Mouse (Mus musculus) monocyte, adult 5-6 weeks (primary cell): ENCODE results near the gene Sgcb. TPM values are rescaled to one million over a fixed set of nuclear protein-coding genes. Genes with fewer than 3 reads are reported as not detected.

Experiments
- ATAC-seq: fragments of 153-309, 156-312 bp; replicated peaks from 2 replicates; pipeline ENCODE4 v1.8.0; 2017; ENCODE audit warnings: mild to moderate bottlenecking; ENCODE audit not compliant: low TSS enrichment, insufficient number of reproducible peaks, severe bottlenecking, poor library complexity, low FRiP score
- total RNA-seq: library from RNA; stranded (forward); fragments of 200-1000, 200-491, 200-594 nt; gene quantifications from 3 replicates; pipeline ENCODE4 v1.2.3, GENCODE M21; 2017

The Sgcb gene
- total RNA-seq, 1 experiment from 2014 or later, result 0.67 TPM

DNA sequence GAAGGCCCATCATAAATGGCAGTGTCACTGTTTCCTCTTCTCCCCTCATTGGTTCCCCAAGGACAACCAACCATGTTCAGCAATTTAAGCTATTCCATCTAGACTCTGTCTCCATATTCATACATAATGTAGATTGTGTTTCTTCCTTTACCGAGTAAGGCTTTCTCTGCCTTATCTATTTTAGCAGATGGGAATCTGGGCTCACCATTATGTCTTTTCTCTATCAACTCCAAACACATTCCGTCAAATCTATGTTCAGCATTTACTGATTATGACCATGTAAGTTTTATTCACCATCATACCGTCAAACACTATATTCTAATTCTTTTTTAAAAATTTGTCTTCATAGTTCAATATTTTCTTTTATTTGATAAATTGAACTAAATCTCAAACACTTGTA, 6.5 kb downstream of the Sgcb start:
- no peak for ATAC-seq

DNA sequence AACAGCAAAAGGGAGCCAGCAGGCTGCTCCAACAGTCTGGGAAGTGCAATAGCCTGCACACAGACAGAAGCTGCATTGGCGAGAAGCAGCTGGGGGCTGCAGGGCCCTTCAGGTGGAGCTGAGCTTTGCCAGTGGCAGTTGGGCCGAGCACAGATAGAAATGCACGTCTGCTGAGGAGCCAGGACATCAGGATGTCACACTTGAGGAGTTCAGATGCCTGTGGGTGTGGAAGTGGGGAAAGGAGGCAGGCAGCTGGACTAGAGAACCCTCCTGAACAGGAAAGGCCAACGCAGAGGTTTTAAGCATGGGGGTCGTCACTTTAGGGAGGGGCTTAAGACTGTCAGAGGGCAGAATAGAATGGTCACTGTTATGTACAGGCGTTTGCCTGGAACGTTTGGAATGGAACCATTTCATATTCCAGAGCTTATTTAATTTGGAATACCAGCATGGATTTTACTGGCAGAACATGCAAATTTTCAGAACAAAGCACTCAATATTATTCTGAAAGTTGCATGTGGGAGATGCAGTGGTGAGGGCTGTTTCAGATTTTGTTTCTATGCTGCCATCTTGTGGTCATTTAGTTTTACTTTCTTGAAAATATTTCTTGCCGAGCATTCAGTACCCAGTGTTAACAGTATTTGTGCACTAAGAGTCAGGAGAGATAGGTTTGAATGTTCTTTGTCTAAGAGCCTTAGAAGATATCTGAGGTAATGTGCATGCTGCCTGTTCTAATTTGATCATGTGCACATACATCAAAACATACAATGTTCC, 10.1 kb downstream of the Sgcb start:
- ATAC-seq, result no peak

DNA sequence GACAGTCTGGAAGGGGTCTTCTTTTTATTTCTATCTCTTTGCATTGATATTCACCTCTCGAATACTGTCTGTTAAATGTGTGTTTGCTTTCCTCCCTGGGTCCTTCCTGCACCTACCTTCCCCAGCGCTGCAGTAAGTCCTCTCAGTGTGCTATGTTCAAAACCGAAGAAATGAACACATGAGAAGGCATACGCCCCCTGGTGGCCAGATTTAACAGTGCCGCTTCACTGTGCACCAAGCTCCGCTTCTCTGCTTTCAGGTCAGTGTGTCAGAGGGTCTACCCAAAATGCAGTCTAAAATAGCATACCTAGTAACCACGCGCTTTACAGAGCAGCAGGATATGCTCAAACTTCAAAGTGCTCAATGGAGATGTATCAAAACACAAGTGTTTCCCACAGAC, 14.4 kb downstream of the Sgcb start:
- ATAC-seq, result no peak

DNA sequence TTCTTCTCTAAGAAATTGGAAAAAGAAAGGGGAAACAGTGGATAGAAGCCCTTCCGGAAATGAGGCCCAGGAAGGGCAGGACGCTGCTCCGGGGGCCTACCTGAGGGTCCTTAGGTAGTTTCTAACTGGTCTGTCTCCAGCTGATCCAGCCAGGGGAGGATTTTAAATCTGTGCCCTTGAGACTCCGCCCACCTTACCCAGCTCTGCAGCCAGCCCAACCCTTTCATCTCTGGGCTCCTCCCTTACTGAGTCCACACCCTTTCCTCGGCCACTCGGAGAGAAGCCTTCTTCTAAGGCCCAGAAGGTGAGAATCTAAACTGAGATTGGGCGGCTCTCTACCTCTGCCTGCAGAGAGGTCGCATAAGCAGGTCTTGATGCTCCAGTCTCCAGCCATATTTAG, 15.3 kb downstream of the Sgcb start, which contains the start of gene Lrrc66:
TSS of gene Lrrc66 (minus strand) at position 236 of the 400 bp plus-strand sequence.
- ATAC-seq, result no peak

DNA sequence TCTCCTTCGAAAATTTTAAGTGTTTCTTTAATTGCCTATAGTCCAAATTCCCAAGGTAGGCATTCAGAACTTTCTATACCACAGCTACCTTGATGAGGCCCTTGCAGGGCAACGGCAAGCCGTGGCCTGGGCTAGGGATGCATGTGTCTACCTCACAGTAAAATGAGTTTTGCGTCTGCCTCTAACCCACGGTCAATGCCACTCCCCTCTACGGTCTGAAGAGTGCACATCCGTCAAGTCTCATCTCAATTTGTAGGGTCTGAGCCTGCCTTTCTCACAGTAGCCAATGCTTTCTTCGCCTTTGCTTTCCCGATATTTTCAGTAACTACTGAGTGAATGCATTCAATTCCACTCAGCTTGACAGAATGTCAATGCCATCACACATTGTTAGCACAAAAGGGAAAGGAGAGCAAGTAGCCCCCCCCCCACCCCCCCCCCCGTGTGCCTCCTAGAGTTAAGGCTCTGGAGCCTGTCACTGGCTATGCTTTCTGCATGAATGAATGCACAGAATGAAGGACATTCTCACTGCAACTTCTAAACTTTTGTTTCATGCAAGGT, 16.5 kb downstream of the Sgcb start:
- ATAC-seq, result no peak

DNA sequence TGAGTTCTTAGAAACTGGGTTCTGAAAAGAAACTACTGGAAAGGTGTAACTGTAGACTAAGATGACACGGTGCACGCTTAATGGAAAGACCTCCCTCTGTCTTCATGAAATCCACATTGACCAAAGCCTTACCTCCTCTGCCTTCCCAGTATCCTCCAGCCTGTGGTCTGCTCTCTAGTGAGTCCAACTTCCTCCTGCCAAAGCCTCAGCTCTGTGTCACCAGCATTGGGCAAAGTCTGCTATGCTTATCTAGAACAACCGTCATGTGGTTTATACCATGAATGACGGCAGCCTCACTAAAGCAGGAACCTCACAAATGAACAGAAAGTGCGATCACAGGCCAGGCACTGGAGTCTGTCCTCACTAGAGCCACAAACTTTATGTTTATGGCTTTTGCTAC, 17.4 kb downstream of the Sgcb start:
- ATAC-seq, result peak; percentile 57

DNA sequence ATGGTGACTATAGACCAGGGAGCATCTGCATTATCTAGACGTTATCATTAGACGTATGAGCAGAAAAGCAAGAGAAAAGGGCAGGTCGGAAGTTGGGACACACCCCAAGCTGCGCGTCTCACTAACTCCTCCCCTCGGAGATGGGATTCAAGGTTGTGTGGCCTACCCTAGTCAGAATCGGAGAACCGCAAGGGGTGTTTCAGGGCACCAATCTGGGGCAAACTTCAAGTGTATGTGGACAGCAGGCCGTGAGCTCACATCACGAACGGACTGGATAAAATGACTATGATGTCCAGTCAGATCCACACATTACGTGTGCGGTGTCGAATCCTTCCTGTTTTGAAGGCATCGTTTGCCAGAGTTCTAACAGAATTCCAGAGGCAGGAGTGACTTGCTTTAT, 19.6 kb downstream of the Sgcb start:
- no peak for ATAC-seq

DNA sequence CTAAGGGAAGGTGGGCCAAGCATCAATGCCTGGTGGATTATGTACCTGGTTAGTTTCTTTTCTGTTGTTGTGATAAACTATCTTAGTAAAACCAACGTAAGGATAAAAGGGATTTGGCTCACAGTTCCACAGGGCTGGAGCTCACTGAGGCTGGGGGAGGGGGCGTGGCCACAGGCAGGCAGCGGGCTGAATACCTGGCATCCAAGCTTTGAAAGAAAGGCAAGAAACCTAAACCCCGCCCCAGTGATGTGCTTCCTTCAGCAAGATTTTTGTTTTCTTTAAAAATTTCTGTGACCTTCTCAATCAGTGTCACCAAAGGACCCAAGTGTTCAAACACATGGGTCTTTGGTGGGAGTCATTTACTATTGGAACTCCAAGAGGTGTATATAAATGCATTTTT, 20.0 kb downstream of the Sgcb start:
- no peak for ATAC-seq

DNA sequence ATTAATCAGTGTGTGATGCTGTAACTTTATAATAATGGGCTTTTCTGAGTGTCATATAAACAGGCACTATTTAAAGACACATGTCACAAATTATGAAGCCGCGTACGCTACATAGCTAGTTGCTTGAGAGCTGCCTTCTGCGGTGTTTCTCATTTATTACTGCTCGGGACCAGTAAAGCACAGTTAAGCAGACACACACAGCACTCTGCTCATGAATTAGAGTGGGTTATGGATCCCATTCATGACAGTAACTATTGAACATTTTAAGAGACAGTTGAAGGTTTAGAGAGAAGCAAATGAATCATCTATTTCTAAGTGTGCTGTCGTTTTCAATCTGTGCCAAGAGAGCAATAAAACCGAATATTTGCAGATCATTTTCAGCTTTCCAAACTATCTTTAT, 20.7 kb downstream of the Sgcb start:
- no peak for ATAC-seq

DNA sequence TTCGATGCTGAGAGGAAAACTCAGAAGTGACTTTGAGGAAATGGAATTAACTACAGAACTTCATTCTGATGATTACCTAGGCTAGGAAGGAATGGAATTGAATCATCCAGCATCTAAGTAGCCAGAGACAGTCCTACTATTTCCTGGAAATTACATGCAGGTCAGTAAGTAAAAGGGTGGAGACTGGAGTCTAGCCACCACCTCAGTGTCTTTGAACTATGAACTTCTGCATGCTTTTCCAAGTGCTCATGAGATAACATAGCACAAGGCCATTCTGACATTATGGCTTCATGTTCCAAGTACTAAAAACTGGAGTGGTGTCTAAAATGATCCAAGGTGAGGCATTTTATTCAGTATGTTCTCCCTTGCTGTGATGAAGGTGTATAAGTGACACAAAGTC, 22.1 kb downstream of the Sgcb start:
- ATAC-seq, result no peak

DNA sequence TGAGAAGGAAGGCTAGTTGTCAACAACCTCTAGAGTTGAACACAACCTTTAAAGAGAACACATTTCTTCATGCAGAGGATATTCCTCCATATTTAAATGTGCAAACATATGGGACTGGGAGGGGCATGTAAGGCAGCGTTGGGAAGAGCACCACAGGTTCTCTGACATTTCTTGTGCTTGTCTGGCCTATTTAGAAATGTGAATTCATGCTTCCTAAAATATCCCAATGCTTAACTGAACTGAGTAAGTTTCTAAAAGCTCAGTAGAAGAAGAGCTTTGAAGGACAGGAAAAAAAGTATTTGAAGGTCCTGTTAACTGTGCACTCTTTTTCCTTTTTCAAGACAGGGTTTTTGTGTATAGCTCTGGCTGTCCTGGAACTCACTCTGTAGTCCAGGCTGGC, 28.6 kb downstream of the Sgcb start:
- no peak for ATAC-seq

DNA sequence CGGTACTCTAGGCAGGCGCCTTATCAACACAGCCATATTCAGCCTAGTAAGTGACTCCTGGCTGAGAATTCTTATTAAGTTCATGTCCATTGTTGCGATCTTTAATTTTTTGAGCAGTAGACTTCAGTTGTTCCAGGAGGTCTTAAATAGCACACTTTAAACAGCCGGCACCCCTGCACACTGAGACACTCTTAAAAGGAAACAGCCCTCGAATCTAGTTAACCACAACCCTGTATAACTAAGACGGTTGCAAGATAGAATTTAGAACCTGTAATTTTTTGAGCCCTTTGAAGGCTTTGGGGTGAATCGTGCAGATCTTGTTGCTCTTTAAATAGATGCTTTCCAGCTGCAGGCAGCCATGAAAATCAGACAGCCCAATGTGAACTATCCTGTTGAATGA, 32.4 kb downstream of the Sgcb start:
- ATAC-seq, result no peak

DNA sequence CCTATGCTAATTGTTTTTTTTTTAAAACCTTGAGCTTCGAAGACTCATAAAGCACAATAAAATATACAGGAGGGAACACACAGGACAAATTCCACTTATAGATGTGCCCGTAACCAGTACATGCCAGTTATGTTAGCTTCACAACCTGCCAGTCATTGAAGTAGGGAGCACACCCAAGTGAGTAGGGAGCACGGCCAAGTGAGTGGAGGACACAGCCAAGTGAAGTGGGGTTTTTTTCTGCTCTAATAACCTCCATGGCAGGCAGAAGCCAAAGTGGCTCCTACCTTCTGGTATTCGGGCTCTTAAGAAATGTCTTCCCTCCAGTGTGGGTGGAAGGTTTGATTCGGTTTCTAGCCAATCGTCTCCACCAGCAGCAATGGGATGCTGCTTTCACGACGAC, 34.3 kb downstream of the Sgcb start:
- no peak for ATAC-seq

DNA sequence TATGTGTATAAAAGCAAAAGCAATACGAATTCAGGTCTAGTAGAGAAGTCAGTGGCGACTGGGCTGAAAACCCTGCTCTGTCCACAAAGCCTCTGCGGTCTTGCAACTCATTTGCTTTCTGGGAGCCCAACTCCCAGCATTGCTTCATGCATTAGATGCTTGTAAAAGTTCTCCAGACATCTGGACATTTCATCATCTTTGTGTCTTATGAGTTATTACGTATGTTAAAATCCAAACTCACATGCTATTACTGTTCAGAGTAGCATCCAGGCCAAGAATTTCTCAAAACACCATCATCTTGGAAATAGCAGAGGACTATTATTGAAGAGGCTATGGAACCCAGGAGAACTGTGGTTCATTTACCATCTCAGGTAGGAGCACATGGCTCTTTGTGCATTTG, 36.5 kb downstream of the Sgcb start:
- ATAC-seq, result no peak

DNA sequence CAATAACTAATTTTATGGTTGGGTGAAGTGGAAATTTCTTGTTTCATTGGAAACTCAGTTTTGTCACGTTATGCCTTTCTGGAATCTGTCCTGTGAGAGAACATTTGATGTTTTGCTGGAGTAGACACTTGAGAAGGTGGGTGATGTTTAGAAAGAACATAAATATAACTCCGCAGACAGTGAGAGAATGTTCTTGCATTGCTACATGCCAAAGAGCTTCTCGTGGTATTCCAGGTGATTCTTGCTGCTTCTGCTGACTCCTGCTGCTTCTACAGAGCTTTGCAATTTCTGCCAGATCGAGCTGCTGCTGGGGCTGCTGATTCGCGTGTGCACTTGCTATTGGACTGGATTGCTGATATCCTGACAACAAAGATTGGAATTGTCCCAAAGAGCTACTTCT, 42.6 kb downstream of the Sgcb start:
- ATAC-seq, result no peak

DNA sequence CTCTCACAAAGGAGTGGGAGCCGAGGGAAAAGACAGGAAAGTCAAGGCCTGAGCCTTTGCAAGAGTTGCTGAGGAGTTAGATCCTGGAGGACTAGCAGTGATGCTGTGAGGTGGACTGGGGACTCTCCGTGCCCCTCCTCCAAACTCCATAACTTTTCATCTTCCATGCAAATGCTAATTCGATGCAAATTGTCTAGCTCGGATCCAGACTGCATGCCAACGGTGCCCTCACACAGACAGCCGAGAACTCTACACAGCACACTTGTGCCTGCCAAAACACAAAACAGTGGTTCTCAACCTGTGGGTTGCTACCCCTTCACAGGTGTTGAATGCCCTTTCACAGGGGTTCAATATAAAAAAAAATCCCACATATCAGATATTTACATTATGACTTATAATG, 43.0 kb downstream of the Sgcb start:
- no peak for ATAC-seq

DNA sequence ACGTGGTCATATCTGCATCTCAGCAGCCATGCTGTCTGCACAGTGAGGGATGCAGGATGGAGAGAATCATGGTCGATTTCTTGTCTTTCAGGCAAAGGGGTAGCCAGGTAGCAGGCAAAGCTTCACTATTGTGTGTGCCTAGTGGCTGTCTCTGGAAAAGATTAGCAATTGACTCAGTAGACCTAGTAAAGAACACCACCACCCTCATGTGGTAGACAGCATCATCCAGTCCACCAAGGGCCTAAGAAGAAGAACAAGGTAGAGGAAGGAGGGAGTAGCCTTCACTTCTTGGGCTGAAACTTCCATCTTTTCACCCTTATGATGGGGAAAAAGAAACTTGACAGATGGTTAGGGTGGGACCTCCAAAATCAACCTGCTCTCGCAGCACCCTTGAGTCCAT, 44.7 kb downstream of the Sgcb start:
- ATAC-seq, result no peak

DNA sequence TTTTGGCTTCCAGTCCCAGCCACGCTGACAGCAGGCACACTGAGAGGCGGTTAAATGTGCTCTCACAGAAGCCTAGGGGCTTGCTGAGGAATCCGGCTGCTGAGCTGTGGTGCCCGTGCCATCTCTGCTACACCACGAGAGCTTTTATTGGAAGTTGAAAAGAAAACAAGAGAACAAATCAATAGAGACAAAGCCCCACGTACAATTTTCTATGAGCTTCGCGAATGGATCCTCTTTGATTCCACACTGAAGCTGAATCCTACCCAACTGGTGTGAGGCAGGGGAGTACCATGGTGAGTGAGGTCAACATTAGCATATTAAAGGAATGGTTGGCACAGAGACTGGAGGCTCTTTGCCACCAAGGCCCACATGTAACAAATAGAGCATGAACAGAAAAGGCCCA, 46.2 kb downstream of the Sgcb start:
- no peak for ATAC-seq

DNA sequence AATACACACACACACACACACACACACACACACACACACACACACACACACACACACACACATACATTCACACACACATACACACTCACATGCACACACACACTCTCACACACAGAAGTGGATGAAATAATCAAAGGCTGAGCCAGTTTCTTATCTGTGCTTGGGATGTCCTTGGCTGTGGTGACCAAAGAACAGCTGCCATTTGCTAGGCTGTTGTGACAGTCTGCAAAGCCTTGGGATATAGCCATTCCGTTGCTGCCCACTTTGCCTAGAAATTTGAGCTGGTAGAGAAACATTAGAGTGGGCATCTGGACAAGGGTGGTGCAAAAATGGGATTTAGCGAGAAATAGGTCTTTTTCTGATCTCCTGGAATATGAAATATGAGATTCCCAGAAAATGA, 47.6 kb downstream of the Sgcb start:
- ATAC-seq, result no peak

DNA sequence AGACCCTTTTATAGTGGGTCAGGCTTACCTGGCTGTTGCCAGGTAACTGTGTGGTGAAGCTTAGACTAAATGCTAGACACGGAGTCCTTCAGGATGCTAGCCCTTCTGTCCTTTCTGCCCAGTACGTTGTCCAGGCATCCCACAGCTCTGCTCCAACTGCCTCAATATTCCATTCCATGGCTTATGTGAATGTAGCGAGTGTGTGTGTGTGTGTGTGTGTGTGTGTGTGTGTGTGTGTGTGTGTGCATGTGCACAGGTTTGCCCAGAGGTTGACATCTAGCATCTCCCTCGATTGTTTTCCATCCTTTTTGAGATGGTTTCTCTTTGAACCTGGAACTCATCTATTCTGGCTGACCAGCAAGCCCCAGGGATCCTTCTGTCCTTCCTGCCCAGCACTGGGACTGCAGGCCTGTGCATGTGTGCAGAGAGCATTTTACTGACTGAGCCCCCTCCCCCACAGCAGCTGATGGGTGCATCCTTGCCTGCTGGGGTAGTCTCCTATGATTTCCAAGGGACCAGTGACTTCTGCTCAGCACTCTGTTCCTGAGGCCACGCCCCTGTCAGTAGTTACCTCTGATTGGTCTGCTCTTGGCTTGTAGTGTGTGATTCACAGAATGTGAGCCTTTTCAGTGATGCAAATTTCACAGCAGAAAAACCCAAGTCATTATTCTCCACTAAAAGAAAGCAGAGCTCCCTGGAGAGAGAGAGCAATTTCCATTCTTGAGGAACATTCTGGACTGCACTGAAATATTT, 48.5 kb downstream of the Sgcb start:
- ATAC-seq, result no peak
